Comparison of ENCODE assay signal across 13 mouse cellular contexts in genomic region chr12:27680459-27680858, GRCm38 (mm10).
"Had no signal": no experiment of that assay in that cellular context is flagged by ENCODE, and none has a peak within 500 bp of the region (broad histone marks: within the 10 kb centered on the region; RNA-seq: fewer than 3 reads in every experiment).

No protein-coding gene starts in this region.

- H3K27ac ChIP-seq: kidney, embryonic 15.5 days; limb, embryonic 10.5 days; midbrain, embryonic 15.5 days; neural tube, embryonic 12.5 days had no signal

- H3K36me3 ChIP-seq: kidney, embryonic 15.5 days; limb, embryonic 10.5 days; midbrain, embryonic 15.5 days; neural tube, embryonic 12.5 days had no signal

- H3K9me3 ChIP-seq: kidney, embryonic 15.5 days; limb, embryonic 10.5 days; midbrain, embryonic 15.5 days; neural tube, embryonic 12.5 days had no signal

- H3K4me3 ChIP-seq: kidney, embryonic 15.5 days; limb, embryonic 10.5 days; midbrain, embryonic 15.5 days; neural tube, embryonic 12.5 days had no signal

- ATAC-seq: intestine, embryonic 16.5 days; lung, postnatal 0 days; midbrain, embryonic 15.5 days had no signal

- H3K4me1 ChIP-seq: kidney, embryonic 15.5 days; limb, embryonic 10.5 days; midbrain, embryonic 15.5 days; neural tube, embryonic 12.5 days had no signal

- DNase-seq: kidney, adult 2 months; kidney, postnatal 14 days; lung, adult 2 months; lung, postnatal 36 days; thymus, adult 18-20 months; thymus, postnatal 14 days had no signal

- H3K9ac ChIP-seq: kidney, embryonic 15.5 days; midbrain, embryonic 15.5 days; neural tube, embryonic 12.5 days had no signal

- H3K27me3 ChIP-seq: kidney, embryonic 15.5 days; midbrain, embryonic 15.5 days; neural tube, embryonic 12.5 days had no signal

- H3K4me2 ChIP-seq: kidney, embryonic 15.5 days; midbrain, embryonic 11.5 days; midbrain, embryonic 15.5 days; neural tube, embryonic 12.5 days had no signal
